Mouse (Mus musculus): ENCODE measurements around the gene Rnf213. TPM values are rescaled to one million over a fixed set of nuclear protein-coding genes. Genes with fewer than 3 reads are reported as not detected.
A peak's percentile ranks its signal among the peaks of the same experiment; 100 is the strongest.

The Rnf213 gene
- polyA plus RNA-seq, 1 experiment = 8.9 TPM

GRCm38 (mm10) chr11:119434316-119434715 lies 41.4 kb downstream of the Rnf213 start:
- DNase-seq (ENCODE audit: extremely low spot score in 1 of 2, low spot score in 1 of 2) = no peak

- peak in 1 of 2 experiments; percentile 42 for DNase-seq (ENCODE audit: extremely low spot score in 1 of 2, low spot score in 1 of 2)
Measured at GRCm38 (mm10) chr11:119435880-119436872, 43.3 kb downstream of the Rnf213 start.

GRCm38 (mm10) chr11:119438776-119439175 lies 45.9 kb downstream of the Rnf213 start:
- no peak for DNase-seq (ENCODE audit: extremely low spot score in 1 of 2, low spot score in 1 of 2)

- no peak for DNase-seq (ENCODE audit: extremely low spot score in 1 of 2, low spot score in 1 of 2)
Measured at GRCm38 (mm10) chr11:119442199-119442598, 49.3 kb downstream of the Rnf213 start.

- no peak for DNase-seq (ENCODE audit: extremely low spot score in 1 of 2, low spot score in 1 of 2)
Measured at GRCm38 (mm10) chr11:119443442-119443841, 50.5 kb downstream of the Rnf213 start.

GRCm38 (mm10) chr11:119456097-119456496 lies 63.2 kb downstream of the Rnf213 start:
- DNase-seq (ENCODE audit: extremely low spot score in 1 of 2, low spot score in 1 of 2) = no peak

- DNase-seq (ENCODE audit: extremely low spot score in 1 of 2, low spot score in 1 of 2) = no peak
Measured at GRCm38 (mm10) chr11:119477876-119478275, 85.0 kb downstream of the Rnf213 start.

- peak; percentile 94 to 99 for DNase-seq (ENCODE audit: extremely low spot score in 1 of 2, low spot score in 1 of 2)
Measured at GRCm38 (mm10) chr11:119490861-119491689, 98.2 kb downstream of the Rnf213 start, which contains the start of gene Endov. Gene Endov (plus strand): TSS chr11:119491347.

- no peak for DNase-seq (ENCODE audit: extremely low spot score in 1 of 2, low spot score in 1 of 2)
Measured at GRCm38 (mm10) chr11:119491690-119492087, 98.8 kb downstream of the Rnf213 start.

- DNase-seq (ENCODE audit: extremely low spot score in 1 of 2, low spot score in 1 of 2) = no peak
Measured at GRCm38 (mm10) chr11:119492830-119493229, 99.9 kb downstream of the Rnf213 start.

GRCm38 (mm10) chr11:119493516-119493915 lies 100.6 kb downstream of the Rnf213 start:
- DNase-seq (ENCODE audit: extremely low spot score in 1 of 2, low spot score in 1 of 2) = no peak

GRCm38 (mm10) chr11:119496147-119496546 lies 103.2 kb downstream of the Rnf213 start:
- no peak for DNase-seq (ENCODE audit: extremely low spot score in 1 of 2, low spot score in 1 of 2)

GRCm38 (mm10) chr11:119497451-119497850 lies 104.6 kb downstream of the Rnf213 start:
- no peak for DNase-seq (ENCODE audit: extremely low spot score in 1 of 2, low spot score in 1 of 2)

- no peak for DNase-seq (ENCODE audit: extremely low spot score in 1 of 2, low spot score in 1 of 2)
Measured at GRCm38 (mm10) chr11:119499297-119499696, 106.4 kb downstream of the Rnf213 start.

- no peak for DNase-seq (ENCODE audit: extremely low spot score in 1 of 2, low spot score in 1 of 2)
Measured at GRCm38 (mm10) chr11:119500011-119500410, 107.1 kb downstream of the Rnf213 start.

- DNase-seq (ENCODE audit: extremely low spot score in 1 of 2, low spot score in 1 of 2) = peak in 1 of 2 experiments; percentile 88
Measured at GRCm38 (mm10) chr11:119503675-119504074, 110.8 kb downstream of the Rnf213 start.

GRCm38 (mm10) chr11:119506386-119506785 lies 113.5 kb downstream of the Rnf213 start:
- no peak for DNase-seq (ENCODE audit: extremely low spot score in 1 of 2, low spot score in 1 of 2)

GRCm38 (mm10) chr11:119507772-119508171 lies 114.9 kb downstream of the Rnf213 start:
- DNase-seq (ENCODE audit: extremely low spot score in 1 of 2, low spot score in 1 of 2) = peak; percentile 69 to 82

GRCm38 (mm10) chr11:119509165-119509776 lies 116.4 kb downstream of the Rnf213 start:
- no peak for DNase-seq (ENCODE audit: extremely low spot score in 1 of 2, low spot score in 1 of 2)

- no peak for DNase-seq (ENCODE audit: extremely low spot score in 1 of 2, low spot score in 1 of 2)
Measured at GRCm38 (mm10) chr11:119513038-119513659, 120.2 kb downstream of the Rnf213 start.

All from frontal cortex, adult 2 months (tissue).